Mouse (Mus musculus) hindbrain, postnatal 0 days (tissue): ENCODE results near the gene Slc29a2. TPM values are rescaled to one million over a fixed set of nuclear protein-coding genes. Genes with fewer than 3 reads are reported as not detected.

ENCODE experiments used
- ATAC-seq: fragments of 200-750 bp; cut with Nextera tagmentation; 2 replicates; pipeline ENCODE4 v1.8.0; 2017; ENCODE audit warnings: mild to moderate bottlenecking, moderate TSS enrichment, moderate library complexity
- DNase-seq: peaks from one replicate; pipeline ENCODE4 v3.0.0-alpha.2; 2015; ENCODE audit warnings: low spot score
- H3K27ac ChIP-seq: fragments of 300-500 bp; sonication (generic); 2 replicates; pipeline ENCODE4 v1.5.1; 2014; ENCODE audit warnings: mild to moderate bottlenecking
- H3K27me3 ChIP-seq: fragments of 300-500 bp; sonication (generic); 2 replicates; pipeline ENCODE4 v1.6.1; 2014; ENCODE audit warnings: low read length, mixed read lengths; ENCODE audit not compliant: insufficient read depth
- H3K36me3 ChIP-seq: fragments of 300-500 bp; sonication (generic); 2 replicates; pipeline ENCODE4 v1.6.1; 2014; ENCODE audit warnings: low read length, mixed read lengths; ENCODE audit not compliant: insufficient read depth
- H3K4me1 ChIP-seq: fragments of 300-500 bp; sonication (generic); 2 replicates; pipeline ENCODE4 v1.6.1; 2014; ENCODE audit warnings: antibody characterized with exemption, low read length, mixed read lengths; ENCODE audit not compliant: insufficient read depth
- H3K4me2 ChIP-seq: fragments of 300-500 bp; sonication (generic); 2 replicates; pipeline ENCODE4 v1.6.1; 2014; ENCODE audit warnings: low read depth, mild to moderate bottlenecking, low read length, moderate library complexity, mixed read lengths
- H3K4me3 ChIP-seq: fragments of 300-500 bp; sonication (generic); 2 replicates; pipeline ENCODE4 v1.5.1; 2014; ENCODE audit warnings: low read length
- H3K9ac ChIP-seq: fragments of 300-500 bp; sonication (generic); replicated peaks from 2 replicates; pipeline ENCODE4 v1.6.1; 2014; ENCODE audit warnings: mild to moderate bottlenecking, low read length, moderate library complexity, mixed read lengths
- H3K9me3 ChIP-seq: fragments of 300-500 bp; sonication (generic); 2 replicates; pipeline ENCODE4 v1.6.1; 2016; ENCODE audit warnings: low read length, mixed read lengths
- CTCF ChIP-seq: IDR thresholded peaks from 2 replicates; pipeline ENCODE4 v1.5.1; 2016; ENCODE audit warnings: antibody characterized with exemption, control low read depth, low read depth
- whole genome bisulfite sequencing: fragments of 180-500 bp; shearing (Covaris S2); extraction: QIAGEN DNeasy Blood & Tissue Kit; methylation state at CpG from one replicate; pipeline ENCODE4 v1.1.7; 2014; 5-methylcytosine and 5-hydroxymethylcytosine counted together
- polyA plus RNA-seq: library from polyadenylated mRNA; unstranded; fragments of >200 nt; fragmentation: Nextera tagmentation; extraction: Ambion mirVana; gene quantifications from 2 replicates; pipeline ENCODE4 v1.2.1, GENCODE M21; 2015
- total RNA-seq: library from RNA; depleted of rRNA; stranded (reverse); fragments of >200 nt; gene quantifications from 2 replicates; pipeline ENCODE4 v1.2.3, GENCODE M21; 2014

The Slc29a2 gene
- total and polyA plus RNA-seq, 2 experiments from 2014 or later, result 16.3 to 22.5 TPM

DNA sequence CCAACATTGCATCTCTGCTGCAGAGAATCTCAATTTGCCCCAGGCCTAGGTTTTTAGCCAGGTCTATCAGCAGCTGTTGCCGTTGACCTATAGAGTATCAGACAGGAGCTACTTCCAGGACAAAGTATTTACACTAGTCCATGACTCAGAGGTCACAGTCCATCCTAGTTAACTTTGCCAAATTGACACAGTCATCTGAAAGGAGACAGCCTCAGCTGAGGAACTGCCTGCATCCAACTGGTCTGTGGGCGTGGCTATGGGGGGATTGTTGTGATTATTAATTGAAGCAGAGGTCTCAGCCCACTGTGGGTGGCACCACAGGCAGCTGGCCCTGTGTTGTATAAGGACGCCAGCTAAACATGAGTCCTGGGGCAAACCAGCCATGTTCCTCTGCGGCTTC, 18.7 kb upstream of the Slc29a2 start:
- H3K4me3 ChIP-seq, result no peak overlapping the region
- ATAC-seq (no peak), DNase-seq (no peak)
- H3K36me3 ChIP-seq, result no peaks in the 10 kb centered on the region
- no peak overlapping the region for H3K27ac ChIP-seq
- no peak for TF ChIP-seq CTCF
- H3K4me1 ChIP-seq, result peaks cover 4% of the 10 kb centered on the region; the same call in 1 of the 2 replicates
- H3K9me3 ChIP-seq, result no peaks in the 10 kb centered on the region
- 63% methylated on average over 4 of the region's 4 CpGs for WGBS
- no peak overlapping the region for H3K4me2 ChIP-seq
- no peaks in the 10 kb centered on the region for H3K27me3 ChIP-seq
- no peak overlapping the region for H3K9ac ChIP-seq

DNA sequence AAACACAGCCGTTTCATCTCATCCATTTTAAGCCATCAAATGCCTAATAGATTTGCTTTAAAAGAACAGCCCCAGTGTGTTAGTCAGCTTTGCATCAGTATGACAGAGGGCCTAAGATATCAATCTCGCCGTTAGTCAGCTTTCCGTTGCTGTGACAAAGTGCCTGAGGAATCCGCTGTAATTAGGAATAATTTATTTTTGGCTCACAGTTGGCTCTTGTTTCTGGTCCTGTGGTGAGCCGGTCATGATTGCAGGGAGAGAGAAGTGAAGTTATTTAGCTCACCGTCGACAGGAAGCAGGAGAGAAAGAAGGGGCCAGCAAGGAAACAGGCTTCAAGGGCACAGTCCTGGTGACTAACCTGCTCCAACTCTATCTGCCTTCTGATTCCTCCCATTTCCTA, 10.5 kb upstream of the Slc29a2 start:
- H3K4me3 ChIP-seq, result no peak overlapping the region
- H3K9me3 ChIP-seq, result no peaks in the 10 kb centered on the region
- no peaks in the 10 kb centered on the region for H3K27me3 ChIP-seq
- 68% methylated on average over 8 of the region's 8 CpGs for WGBS
- H3K4me1 ChIP-seq, result no peaks in the 10 kb centered on the region
- no peak for TF ChIP-seq CTCF
- H3K36me3 ChIP-seq, result no peaks in the 10 kb centered on the region
- DNase-seq, result no peak
- H3K27ac ChIP-seq, result no peak overlapping the region
- no peak overlapping the region for H3K9ac ChIP-seq
- no peak for ATAC-seq
- no peak overlapping the region for H3K4me2 ChIP-seq

DNA sequence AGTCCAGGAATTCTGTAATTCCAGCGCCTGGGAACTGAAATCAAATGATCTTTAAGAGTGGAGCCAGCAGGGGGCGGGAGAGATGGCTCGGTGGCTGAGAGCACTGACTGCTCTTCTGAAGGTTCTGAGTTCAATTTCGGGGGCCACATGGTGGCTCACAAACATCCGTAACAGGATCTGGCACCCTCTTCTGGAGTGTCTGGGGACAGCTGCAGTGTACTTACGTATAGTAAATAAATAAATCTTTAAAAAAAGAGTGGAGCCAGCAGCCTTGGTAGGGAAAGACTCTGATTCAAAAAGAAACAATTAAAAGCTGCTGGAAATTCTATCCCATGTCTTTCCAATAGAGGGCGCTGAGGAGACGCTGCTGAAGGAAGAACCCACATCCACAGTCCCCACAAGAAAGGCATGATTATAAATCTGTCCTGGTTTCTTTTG, 8.7 kb upstream of the Slc29a2 start:
- WGBS, result 15% methylated on average over 8 of the region's 8 CpGs
- no peak overlapping the region for H3K9ac ChIP-seq
- peak; percentile 64 for TF ChIP-seq CTCF
- H3K27me3 ChIP-seq, result no peaks in the 10 kb centered on the region
- H3K4me1 ChIP-seq, result no peaks in the 10 kb centered on the region
- H3K4me2 ChIP-seq, result no peak overlapping the region
- H3K9me3 ChIP-seq, result no peaks in the 10 kb centered on the region
- no peak for ATAC-seq
- DNase-seq, result peak; percentile 60
- H3K4me3 ChIP-seq, result no peak overlapping the region
- no peaks in the 10 kb centered on the region for H3K36me3 ChIP-seq
- no peak overlapping the region for H3K27ac ChIP-seq

DNA sequence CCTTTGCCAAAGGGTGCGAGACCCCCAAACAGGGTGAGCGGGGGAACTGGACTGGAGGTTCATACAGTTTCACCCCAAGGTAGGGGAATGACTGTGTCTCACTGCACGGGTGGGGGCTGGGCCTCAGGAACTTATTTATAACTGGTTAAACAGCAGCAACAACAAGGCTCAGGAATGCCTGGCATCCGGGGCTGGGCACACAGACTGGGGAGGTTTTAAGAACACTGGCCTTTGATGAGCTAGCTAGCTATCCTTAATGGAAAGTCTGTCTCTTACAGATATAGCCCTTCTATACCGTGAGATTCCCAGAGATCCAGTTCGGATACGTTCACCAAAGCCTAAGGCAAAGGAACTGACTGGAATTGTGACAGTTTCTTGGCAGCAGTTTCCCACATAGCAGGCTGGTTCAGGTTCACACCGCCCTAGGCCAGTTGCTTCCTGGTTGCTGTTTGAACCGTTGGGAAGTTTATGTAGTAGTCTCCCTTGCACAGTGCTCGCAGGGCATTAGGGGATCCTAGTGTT, 7.4 kb upstream of the Slc29a2 start:
- Histone ChIP-seq H3K4me2 (no peak overlapping the region), H3K4me3 (no peak overlapping the region), H3K9ac (no peak overlapping the region), H3K36me3 (no peaks in the 10 kb centered on the region), H3K4me1 (no peaks in the 10 kb centered on the region), H3K27me3 (no peaks in the 10 kb centered on the region), H3K9me3 (no peaks in the 10 kb centered on the region), H3K27ac (0 out of 2 replicates have a peak overlapping the region, but pooled peaks have one; percentile 15)
- 37% methylated on average over 10 of the region's 10 CpGs for WGBS
- TF ChIP-seq CTCF, result no peak
- DNase-seq (no peak), ATAC-seq (peak; percentile 7; the same call in 1 of the 2 replicates)

DNA sequence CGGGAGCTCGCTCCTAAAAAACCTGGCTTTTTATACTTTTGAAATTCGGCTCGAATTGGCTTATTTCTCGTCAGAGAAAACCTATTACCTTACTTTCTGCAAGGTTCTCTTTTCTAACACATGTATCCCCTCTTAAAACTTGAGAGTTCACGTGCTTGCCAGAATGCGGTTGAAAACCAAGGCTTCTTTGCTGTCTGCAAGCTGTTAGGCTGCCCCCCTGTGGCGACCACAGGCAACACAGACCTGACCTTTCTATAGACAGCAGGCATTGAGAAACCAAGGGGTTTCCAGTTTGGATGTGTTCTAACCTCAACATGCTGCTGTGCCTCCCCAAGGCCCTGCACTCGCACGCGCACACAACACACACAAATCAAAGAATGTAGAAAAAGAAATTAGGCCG, 6.9 kb upstream of the Slc29a2 start:
- Histone ChIP-seq H3K27me3 (no peaks in the 10 kb centered on the region), H3K36me3 (no peaks in the 10 kb centered on the region), H3K4me2 (no peak overlapping the region), H3K9ac (no peak overlapping the region), H3K4me3 (no peak overlapping the region), H3K4me1 (no peaks in the 10 kb centered on the region), H3K27ac (0 out of 2 replicates have a peak overlapping the region, but pooled peaks have one; percentile 15), H3K9me3 (no peaks in the 10 kb centered on the region)
- peak; percentile 82 for TF ChIP-seq CTCF
- 21% methylated on average over 12 of the region's 12 CpGs for WGBS
- ATAC-seq (peak; percentile 53; the same call in 1 of the 2 replicates), DNase-seq (peak; percentile 82)

DNA sequence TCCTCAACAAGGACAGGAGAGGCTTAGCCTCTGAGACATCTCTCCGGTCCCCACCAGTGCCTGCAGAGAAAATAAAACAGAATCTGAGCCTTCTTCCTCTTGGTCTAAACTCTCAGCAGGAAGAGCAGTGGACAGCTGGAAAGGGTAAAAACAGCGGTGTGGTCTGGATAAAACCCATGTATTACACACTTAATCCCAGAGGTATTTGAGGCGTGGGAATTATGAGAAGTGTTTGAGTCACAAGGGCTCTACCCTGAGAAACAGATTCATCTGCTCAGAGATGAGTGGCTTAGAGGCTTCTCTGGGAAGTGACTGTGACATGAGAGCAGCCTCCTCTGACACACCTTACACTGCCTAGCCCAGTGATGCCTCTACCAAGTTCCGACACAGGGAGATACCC, 6.0 kb upstream of the Slc29a2 start:
- 83% methylated on average over 4 of the region's 4 CpGs for whole genome bisulfite sequencing
- DNase-seq, result no peak
- Histone ChIP-seq H3K4me3 (no peak overlapping the region), H3K27ac (no peak overlapping the region), H3K4me1 (no peaks in the 10 kb centered on the region), H3K36me3 (no peaks in the 10 kb centered on the region), H3K4me2 (no peak overlapping the region), H3K9ac (no peak overlapping the region), H3K27me3 (no peaks in the 10 kb centered on the region), H3K9me3 (no peaks in the 10 kb centered on the region)
- no peak for TF ChIP-seq CTCF
- ATAC-seq, result no peak

DNA sequence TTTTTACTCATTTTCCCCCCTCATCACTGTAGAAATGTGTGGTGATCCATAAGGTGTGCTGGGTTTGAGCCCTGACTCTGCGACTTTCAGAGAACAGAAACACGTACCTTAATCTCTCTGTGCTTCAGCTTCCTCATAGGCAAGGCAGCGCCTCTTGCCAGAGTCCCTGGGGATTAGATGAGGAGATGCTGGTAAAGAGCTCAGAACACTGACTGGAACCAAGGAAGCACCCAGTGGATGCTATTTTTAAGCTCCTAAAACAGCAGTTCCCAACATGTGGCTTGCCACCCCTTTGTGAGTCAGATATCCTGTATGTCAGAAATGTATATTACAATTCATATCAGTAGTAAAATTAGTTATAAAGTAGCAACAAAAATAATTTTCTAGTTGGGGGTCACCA, 5.5 kb upstream of the Slc29a2 start:
- Histone ChIP-seq H3K4me3 (no peak overlapping the region), H3K27me3 (no peaks in the 10 kb centered on the region), H3K9ac (no peak overlapping the region), H3K27ac (no peak overlapping the region), H3K4me1 (no peaks in the 10 kb centered on the region), H3K9me3 (no peaks in the 10 kb centered on the region), H3K4me2 (no peak overlapping the region), H3K36me3 (no peaks in the 10 kb centered on the region)
- DNase-seq, result no peak
- no peak for ATAC-seq
- 78% methylated on average over 3 of the region's 3 CpGs for WGBS
- no peak for TF ChIP-seq CTCF
